Mouse (Mus musculus) C2C12 (cell line): ENCODE data around the gene Rhbdl3.

ENCODE experiments used
- CTCF ChIP-seq: IDR thresholded peaks from one replicate; pipeline ENCODE4 v1.5.1; 2011; ENCODE audit not compliant: control insufficient read depth, insufficient read depth, insufficient read length
- MAX ChIP-seq: IDR thresholded peaks from one replicate; pipeline ENCODE4 v1.6.1; 2011; ENCODE audit warnings: mild to moderate bottlenecking, control low read depth
- MYOD1 ChIP-seq: IDR thresholded peaks from one replicate; pipeline ENCODE4 v1.6.1; 2011; ENCODE audit warnings: low read depth; ENCODE audit not compliant: control insufficient read depth, insufficient read length
- USF1 ChIP-seq: IDR thresholded peaks from one replicate; pipeline ENCODE4 v1.6.1; 2011; ENCODE audit warnings: low read depth, mild to moderate bottlenecking, control low read depth, moderate library complexity

GRCm38 (mm10) chr11:80300551-80301315 lies at the start of gene Rhbdl3:
- TF ChIP-seq CTCF (no peak), MAX (no peak), MYOD1 (no peak), USF1 (no peak)
